Mouse (Mus musculus): ENCODE measurements at regions not wholly inside any gene's neighbourhood (a gene's known extent, or its start where the extent isn't known, plus 50 kb on each side); places are given as distances from the start of the nearest gene placed in this dataset.
A peak's percentile ranks its signal among the peaks of the same experiment; 100 is the strongest.

GRCm38 (mm10) chr16:29147766-29148165 lies 61.7 kb upstream of the Hrasls start:
- Histone ChIP-seq H3K4me2 (replicated peaks; ENCODE audit: low read depth) (no peak overlapping the region), H3K4me1 (replicated peaks; ENCODE audit: control insufficient read depth, insufficient read depth, low read length) (no peaks in the 10 kb centered on the region), H3K4me3 (ENCODE audit: low read depth, low read length) (no peak overlapping the region), H3K27me3 (replicated peaks; ENCODE audit: control insufficient read depth, insufficient read depth, low read length) (no peaks in the 10 kb centered on the region), H3K27ac (ENCODE audit: low read depth, low read length) (no peak overlapping the region), H3K9ac (ENCODE audit: low read depth, low read length) (no peak overlapping the region), H3K36me3 (ENCODE audit: control insufficient read depth, insufficient read depth) (no peaks in the 10 kb centered on the region), H3K9me3 (ENCODE audit: control insufficient read depth) (no peaks in the 10 kb centered on the region)
- ATAC-seq, result no peak
- 77% methylated on average over 1 of the region's 1 CpGs for WGBS
- no peak for TF ChIP-seq CTCF (IDR thresholded peaks at IDR 0.05; ENCODE audit: low read depth)

- no peak for TF ChIP-seq CTCF (IDR thresholded peaks at IDR 0.05; ENCODE audit: low read depth)
- 76% methylated on average over 4 of the region's 4 CpGs for WGBS
- Histone ChIP-seq H3K4me3 (ENCODE audit: low read depth, low read length) (no peak overlapping the region), H3K9me3 (ENCODE audit: control insufficient read depth) (no peaks in the 10 kb centered on the region), H3K9ac (ENCODE audit: low read depth, low read length) (no peak overlapping the region), H3K27ac (ENCODE audit: low read depth, low read length) (no peak overlapping the region), H3K4me2 (replicated peaks; ENCODE audit: low read depth) (no peak overlapping the region), H3K27me3 (replicated peaks; ENCODE audit: control insufficient read depth, insufficient read depth, low read length) (no peaks in the 10 kb centered on the region), H3K36me3 (ENCODE audit: control insufficient read depth, insufficient read depth) (no peaks in the 10 kb centered on the region), H3K4me1 (replicated peaks; ENCODE audit: control insufficient read depth, insufficient read depth, low read length) (no peaks in the 10 kb centered on the region)
- ATAC-seq, result no peak
Measured at GRCm38 (mm10) chr16:29119217-29119616, 90.3 kb upstream of the Hrasls start.

- Histone ChIP-seq H3K9me3 (ENCODE audit: control insufficient read depth) (no peaks in the 10 kb centered on the region), H3K27ac (ENCODE audit: low read depth, low read length) (no peak overlapping the region), H3K27me3 (replicated peaks; ENCODE audit: control insufficient read depth, insufficient read depth, low read length) (no peaks in the 10 kb centered on the region), H3K4me3 (ENCODE audit: low read depth, low read length) (no peak overlapping the region), H3K9ac (ENCODE audit: low read depth, low read length) (no peak overlapping the region), H3K4me2 (replicated peaks; ENCODE audit: low read depth) (no peak overlapping the region), H3K36me3 (ENCODE audit: control insufficient read depth, insufficient read depth) (no peaks in the 10 kb centered on the region), H3K4me1 (replicated peaks; ENCODE audit: control insufficient read depth, insufficient read depth, low read length) (no peaks in the 10 kb centered on the region)
- TF ChIP-seq CTCF (IDR thresholded peaks at IDR 0.05; ENCODE audit: low read depth), result no peak
- WGBS, result 72% methylated on average over 4 of the region's 4 CpGs
- no peak for ATAC-seq
Measured at GRCm38 (mm10) chr16:29096791-29097190, 112.7 kb upstream of the Hrasls start.

GRCm38 (mm10) chr16:29065961-29066360 lies 136.5 kb upstream of the Mb21d2 start:
- H3K4me2 ChIP-seq (replicated peaks; ENCODE audit: low read depth), result no peak overlapping the region
- no peaks in the 10 kb centered on the region for H3K27me3 ChIP-seq (replicated peaks; ENCODE audit: control insufficient read depth, insufficient read depth, low read length)
- no peaks in the 10 kb centered on the region for H3K4me1 ChIP-seq (replicated peaks; ENCODE audit: control insufficient read depth, insufficient read depth, low read length)
- no peak overlapping the region for H3K4me3 ChIP-seq (ENCODE audit: low read depth, low read length)
- WGBS, result 85% methylated on average over 3 of the region's 3 CpGs
- no peak for TF ChIP-seq CTCF (IDR thresholded peaks at IDR 0.05; ENCODE audit: low read depth)
- no peak overlapping the region for H3K27ac ChIP-seq (ENCODE audit: low read depth, low read length)
- H3K9ac ChIP-seq (ENCODE audit: low read depth, low read length), result no peak overlapping the region
- H3K36me3 ChIP-seq (ENCODE audit: control insufficient read depth, insufficient read depth), result no peaks in the 10 kb centered on the region
- ATAC-seq, result no peak
- no peaks in the 10 kb centered on the region for H3K9me3 ChIP-seq (ENCODE audit: control insufficient read depth)

- no peaks in the 10 kb centered on the region for H3K36me3 ChIP-seq (ENCODE audit: control insufficient read depth, insufficient read depth)
- ATAC-seq, result no peak
- H3K4me3 ChIP-seq (ENCODE audit: low read depth, low read length), result no peak overlapping the region
- 84% methylated on average over 4 of the region's 4 CpGs for WGBS
- H3K27ac ChIP-seq (ENCODE audit: low read depth, low read length), result no peak overlapping the region
- no peaks in the 10 kb centered on the region for H3K27me3 ChIP-seq (replicated peaks; ENCODE audit: control insufficient read depth, insufficient read depth, low read length)
- no peak overlapping the region for H3K9ac ChIP-seq (ENCODE audit: low read depth, low read length)
- H3K4me1 ChIP-seq (replicated peaks; ENCODE audit: control insufficient read depth, insufficient read depth, low read length), result no peaks in the 10 kb centered on the region
- no peaks in the 10 kb centered on the region for H3K9me3 ChIP-seq (ENCODE audit: control insufficient read depth)
- no peak for TF ChIP-seq CTCF (IDR thresholded peaks at IDR 0.05; ENCODE audit: low read depth)
- H3K4me2 ChIP-seq (replicated peaks; ENCODE audit: low read depth), result no peak overlapping the region
Measured at GRCm38 (mm10) chr16:29065097-29065785, 135.8 kb upstream of the Mb21d2 start.

GRCm38 (mm10) chr16:29063377-29063776 lies 133.9 kb upstream of the Mb21d2 start:
- TF ChIP-seq CTCF (IDR thresholded peaks at IDR 0.05; ENCODE audit: low read depth), result no peak
- ATAC-seq, result peak; percentile 77

GRCm38 (mm10) chr16:29057076-29057475 lies 127.6 kb upstream of the Mb21d2 start:
- no peaks in the 10 kb centered on the region for H3K36me3 ChIP-seq (ENCODE audit: control insufficient read depth, insufficient read depth)
- H3K4me2 ChIP-seq (replicated peaks; ENCODE audit: low read depth), result no peak overlapping the region
- no peak overlapping the region for H3K27ac ChIP-seq (ENCODE audit: low read depth, low read length)
- TF ChIP-seq CTCF (IDR thresholded peaks at IDR 0.05; ENCODE audit: low read depth), result no peak
- no peaks in the 10 kb centered on the region for H3K27me3 ChIP-seq (replicated peaks; ENCODE audit: control insufficient read depth, insufficient read depth, low read length)
- H3K4me3 ChIP-seq (ENCODE audit: low read depth, low read length), result no peak overlapping the region
- no peaks in the 10 kb centered on the region for H3K9me3 ChIP-seq (ENCODE audit: control insufficient read depth)
- H3K9ac ChIP-seq (ENCODE audit: low read depth, low read length), result no peak overlapping the region
- WGBS, result 83% methylated on average over 5 of the region's 5 CpGs
- H3K4me1 ChIP-seq (replicated peaks; ENCODE audit: control insufficient read depth, insufficient read depth, low read length), result no peaks in the 10 kb centered on the region
- no peak for ATAC-seq

More at GRCm38 (mm10) chr16:29063377-29063776, 133.9 kb upstream of the Mb21d2 start:
- Histone ChIP-seq H3K4me2 (replicated peaks; ENCODE audit: low read depth) (no peak overlapping the region), H3K36me3 (ENCODE audit: control insufficient read depth, insufficient read depth) (no peaks in the 10 kb centered on the region), H3K27ac (ENCODE audit: low read depth, low read length) (no peak overlapping the region), H3K9ac (ENCODE audit: low read depth, low read length) (no peak overlapping the region), H3K4me3 (ENCODE audit: low read depth, low read length) (no peak overlapping the region), H3K4me1 (replicated peaks; ENCODE audit: control insufficient read depth, insufficient read depth, low read length) (no peaks in the 10 kb centered on the region), H3K27me3 (replicated peaks; ENCODE audit: control insufficient read depth, insufficient read depth, low read length) (no peaks in the 10 kb centered on the region), H3K9me3 (ENCODE audit: control insufficient read depth) (no peaks in the 10 kb centered on the region)
